Mouse (Mus musculus) liver, adult (tissue): ENCODE results near the gene Ccdc13.

Source experiments
- GATA4 ChIP-seq: IDR thresholded peaks from 2 replicates; pipeline ENCODE4 v1.6.1; 2014; ENCODE audit warnings: mild to moderate bottlenecking, low read length; ENCODE audit not compliant: insufficient replicate concordance

The Ccdc13 gene

DNA sequence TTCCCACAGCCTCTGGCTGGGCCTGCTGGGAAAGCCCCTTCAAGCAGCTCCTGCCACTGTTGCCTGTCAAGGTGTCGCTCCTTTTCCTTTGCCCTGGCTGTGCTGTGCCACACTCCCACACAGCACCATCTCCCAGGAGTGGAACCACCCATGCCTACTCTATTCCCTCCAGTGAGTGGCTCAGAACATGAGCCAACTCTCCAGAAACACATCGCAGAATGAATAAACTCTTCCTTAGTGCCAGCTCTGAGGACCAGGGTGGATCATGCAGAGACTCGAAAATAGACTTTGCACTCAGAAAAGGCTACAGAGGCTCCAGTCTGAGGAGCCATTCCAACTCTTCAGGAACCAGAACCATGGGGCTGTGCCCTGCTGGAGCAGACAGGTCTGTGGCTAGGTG is 12.9 kb downstream of the Ccdc13 start:
- TF ChIP-seq GATA4, result no peak

DNA sequence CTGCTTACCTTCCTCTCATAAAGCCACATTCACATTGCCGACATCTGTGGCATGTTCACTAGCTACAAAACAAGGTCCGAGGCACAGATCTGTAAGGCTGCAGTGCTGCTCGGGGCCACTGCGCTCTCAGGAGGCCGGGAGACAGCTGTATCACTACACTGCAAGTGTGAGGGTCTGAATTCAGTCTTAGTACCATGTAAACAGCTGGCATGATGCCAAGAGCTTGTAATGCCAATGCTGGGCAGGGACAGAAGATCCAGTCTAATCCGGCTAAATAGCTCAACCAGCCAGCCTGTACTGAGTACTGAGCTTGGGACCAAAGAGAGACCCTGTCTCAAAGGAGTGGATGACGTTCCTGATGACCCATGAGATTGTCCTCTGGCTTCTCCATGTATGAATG is 15.3 kb downstream of the Ccdc13 start:
- no peak for TF ChIP-seq GATA4

DNA sequence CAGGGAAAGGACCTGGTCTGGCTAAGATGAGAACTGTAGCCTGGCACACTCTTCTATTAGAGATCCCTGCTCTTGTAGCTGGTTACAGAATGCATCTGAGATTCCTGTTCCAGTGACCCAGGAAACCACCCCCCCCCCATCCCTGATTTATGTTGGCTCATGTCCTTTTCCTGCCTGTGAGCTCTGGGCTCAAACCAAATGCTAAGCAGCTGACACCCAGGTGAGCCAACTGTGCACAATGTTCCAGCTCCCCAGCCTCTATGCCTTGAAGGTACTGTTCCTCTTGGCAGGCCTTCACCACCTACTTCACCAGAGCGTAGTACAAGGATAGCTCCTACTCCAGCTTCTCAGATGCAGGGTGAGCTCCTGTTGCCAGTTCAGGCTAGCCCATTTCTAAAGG is 16.2 kb downstream of the Ccdc13 start:
- no peak for TF ChIP-seq GATA4

DNA sequence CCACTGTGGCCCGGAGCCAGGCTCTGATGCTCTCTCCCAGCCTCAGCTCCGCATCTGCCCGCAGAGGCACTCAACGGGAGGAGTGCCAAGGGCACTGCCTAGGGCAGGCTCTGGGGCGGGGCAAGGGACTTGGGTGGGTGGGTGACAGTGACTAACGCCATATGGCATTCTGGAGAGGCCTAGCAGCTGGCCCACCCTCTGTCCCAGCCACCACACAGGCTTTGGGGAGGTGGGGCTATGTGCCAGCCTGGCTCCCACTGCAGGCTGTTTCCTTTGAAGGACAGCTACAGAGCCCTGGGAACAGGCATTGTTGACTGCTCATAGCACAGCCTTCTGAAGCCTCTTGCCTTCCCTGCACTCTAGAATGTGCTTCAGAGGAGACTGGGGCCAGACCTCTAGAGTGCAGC is 16.7 kb downstream of the Ccdc13 start:
- no peak for TF ChIP-seq GATA4

GRCm38 (mm10) chr9:121820765-121821164 is 18.5 kb downstream of the Ccdc13 start:
- no peak for TF ChIP-seq GATA4

DNA sequence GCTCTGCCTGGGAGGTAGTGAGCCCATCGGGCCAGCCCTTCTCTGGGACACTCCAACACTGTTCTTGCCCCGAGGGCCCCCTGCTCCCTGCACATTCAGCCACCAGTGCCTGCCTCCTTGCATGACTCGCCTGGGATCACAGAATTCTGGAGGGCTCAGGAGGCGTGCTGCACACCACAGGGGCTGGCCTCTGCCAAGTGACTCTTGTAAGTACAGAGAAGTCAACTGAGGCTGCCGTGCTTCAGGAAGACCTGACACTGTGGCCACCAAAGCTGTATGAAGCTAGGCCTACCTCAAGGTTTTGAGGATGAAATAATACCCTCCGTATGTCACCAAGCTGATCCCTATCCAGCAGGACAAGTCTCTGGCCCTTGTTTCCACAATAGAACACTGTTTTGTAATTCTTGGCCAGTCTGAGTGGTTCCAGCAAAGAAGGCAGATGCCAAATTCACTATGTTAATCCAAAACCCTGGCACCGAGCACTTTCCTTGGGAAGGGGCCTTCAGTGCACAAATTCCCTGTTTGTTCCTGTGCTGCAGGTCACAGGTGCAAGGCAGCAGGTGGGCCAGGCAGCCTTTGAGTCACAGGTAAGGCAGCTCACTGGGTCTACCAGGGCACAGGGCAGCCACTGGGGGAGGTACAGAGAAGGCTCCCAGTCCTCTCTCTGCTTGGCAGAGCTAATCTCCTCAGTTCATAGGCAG is 19.3 kb downstream of the Ccdc13 start:
- no peak for TF ChIP-seq GATA4

DNA sequence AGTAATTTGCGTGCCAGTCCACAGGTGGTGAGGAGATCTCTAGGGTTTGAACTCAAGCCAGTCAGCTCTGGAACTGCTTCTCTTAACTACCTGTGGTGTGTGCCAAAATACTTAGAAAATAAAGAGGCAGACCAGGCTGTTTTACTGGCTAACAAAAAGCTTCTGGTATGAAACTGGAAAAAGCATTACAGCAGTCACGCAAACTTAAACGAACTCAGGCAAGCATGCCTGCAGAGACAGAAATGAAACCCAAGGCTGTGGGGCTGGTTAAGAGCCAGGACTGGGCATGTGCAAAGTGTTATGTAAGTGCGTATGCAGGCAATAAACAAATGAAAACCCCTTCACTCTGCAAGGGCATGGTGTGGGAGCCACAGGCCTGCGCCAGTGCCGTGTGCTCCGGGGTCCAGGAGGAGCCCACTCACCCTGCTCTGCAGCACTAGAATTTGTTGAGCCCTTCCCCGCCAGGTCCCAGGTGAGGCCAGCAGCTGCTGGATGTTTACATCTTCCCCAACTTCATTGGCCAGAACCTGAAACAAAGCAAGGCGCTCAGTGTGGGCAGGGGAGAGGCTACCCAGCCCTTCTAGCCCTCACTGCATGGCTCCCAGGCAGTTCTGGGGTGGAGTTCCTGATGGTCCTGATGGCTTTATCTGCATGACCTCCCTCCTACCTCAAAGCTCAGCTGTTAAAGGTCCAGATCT is 20.0 kb downstream of the Ccdc13 start:
- no peak for TF ChIP-seq GATA4

- TF ChIP-seq GATA4, result no peak
Observed at GRCm38 (mm10) chr9:121815183-121815582, 24.1 kb downstream of the Ccdc13 start.

GRCm38 (mm10) chr9:121810081-121810821 is 29.0 kb downstream of the Ccdc13 start:
- TF ChIP-seq GATA4, result no peak

- no peak for TF ChIP-seq GATA4
Observed at GRCm38 (mm10) chr9:121808511-121808910, 30.8 kb downstream of the Ccdc13 start.

DNA sequence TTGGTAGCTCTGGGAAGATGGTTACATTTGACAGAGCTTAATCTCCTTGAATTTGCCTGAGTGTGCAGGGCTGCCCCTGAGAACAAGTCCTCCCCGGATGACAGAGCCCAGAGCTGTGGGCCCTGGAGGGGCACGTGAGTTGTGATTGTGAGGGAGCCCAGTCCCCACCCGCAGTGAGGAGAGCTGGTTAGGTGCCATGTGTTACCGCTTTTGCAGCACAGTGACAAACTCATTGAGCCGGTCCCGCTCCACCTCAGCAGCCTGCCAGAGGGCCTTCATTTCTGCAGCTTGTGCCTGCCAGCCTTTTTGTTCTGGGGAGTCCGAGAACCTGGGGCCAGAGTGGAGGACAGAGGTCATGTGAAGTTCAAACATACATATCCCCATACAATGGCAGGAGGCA is 31.3 kb downstream of the Ccdc13 start:
- TF ChIP-seq GATA4, result no peak

DNA sequence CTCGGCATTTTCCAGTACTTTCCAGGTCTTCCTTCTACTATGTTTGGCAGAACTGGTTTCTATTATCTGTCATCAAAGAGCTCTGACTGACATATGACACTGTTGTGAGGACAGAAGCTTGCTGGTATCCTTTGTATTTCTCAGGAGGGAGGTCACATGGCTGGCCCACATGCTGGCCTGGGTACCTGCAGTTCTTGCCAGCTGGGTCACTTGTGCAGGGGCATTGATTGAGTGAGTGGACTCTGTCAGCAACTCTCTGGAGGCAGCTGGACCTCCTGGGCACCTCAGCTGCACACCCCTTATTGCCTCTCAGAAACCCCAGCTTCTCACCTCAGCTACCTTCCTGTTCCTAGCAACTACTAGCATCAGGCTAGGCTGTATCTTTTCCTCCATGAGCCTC is 31.7 kb downstream of the Ccdc13 start:
- no peak for TF ChIP-seq GATA4

DNA sequence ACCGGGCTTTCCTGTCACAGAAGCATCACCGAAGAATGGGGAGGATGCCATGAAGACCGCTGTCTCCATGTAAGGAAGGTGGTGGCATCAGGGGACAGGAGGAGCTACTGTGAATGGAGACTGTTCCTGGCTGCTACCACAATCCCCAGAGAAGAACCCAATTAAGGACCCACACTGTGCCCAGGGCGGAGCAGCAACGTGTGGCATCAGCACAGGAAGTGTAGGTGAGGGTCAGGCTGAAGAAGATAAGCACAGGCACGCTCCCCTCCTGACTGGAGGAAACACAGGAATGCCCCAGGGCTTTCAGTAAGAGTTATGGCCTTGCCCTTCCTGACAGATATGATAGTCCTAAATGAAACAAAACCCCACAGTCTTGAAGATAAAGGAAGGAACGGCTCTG is 36.5 kb downstream of the Ccdc13 start:
- TF ChIP-seq GATA4, result no peak

DNA sequence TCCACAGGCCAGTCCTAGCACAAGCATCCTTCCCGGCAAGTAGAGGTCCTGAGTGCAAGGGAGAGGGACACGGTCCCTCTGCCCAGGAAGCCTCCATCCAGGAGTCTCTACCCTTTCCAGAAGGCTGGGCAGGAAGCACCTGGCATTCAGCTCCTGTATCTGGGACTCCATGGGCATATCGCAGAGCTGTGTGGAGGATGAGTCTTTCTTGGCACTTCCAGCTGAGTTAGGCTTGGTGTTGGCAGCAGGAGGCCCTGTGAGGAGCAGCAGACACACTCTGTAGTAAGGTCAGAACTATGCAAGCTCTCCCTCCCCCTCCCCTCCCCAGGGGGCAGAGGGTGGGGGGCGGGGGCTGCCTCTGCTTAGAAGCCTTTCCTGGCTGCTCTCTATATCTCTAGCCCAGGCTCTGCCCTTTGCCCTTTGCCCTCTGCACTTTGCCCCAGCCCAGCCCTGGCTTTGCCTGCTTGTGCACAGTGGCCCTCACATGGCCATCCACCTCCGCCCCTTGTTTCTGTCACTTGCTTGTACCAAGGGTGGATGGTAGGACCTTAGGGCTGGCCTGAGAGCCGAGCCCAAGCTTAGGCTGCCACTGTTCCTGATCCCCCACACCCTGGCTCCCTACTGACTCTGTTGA is 40.3 kb downstream of the Ccdc13 start:
- TF ChIP-seq GATA4, result no peak

DNA sequence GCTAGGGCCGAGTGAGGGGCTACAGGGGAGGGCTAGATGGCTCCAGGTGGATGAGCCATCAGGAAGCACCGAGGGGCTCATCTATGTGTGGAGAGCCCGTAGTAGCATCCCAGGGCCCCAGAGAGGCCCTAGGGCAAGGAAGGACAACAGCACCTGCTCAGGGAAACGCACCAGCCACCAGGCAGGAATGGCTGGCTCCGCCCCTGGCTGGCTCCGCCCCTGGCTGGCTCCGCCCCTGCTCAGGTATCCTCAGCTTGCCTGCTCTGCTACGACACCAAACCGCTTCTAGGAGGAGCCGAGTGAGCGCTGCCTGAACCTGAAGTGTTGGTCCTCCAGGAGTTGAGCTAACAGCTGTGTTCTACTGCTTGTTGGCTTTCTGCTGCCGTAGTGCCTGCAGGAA is 41.5 kb downstream of the Ccdc13 start:
- no peak for TF ChIP-seq GATA4
